Mouse (Mus musculus): ENCODE measurements around the gene Fgfr2. TPM values are rescaled to one million over a fixed set of nuclear protein-coding genes. Genes with fewer than 3 reads are reported as not detected.
A peak's percentile ranks its signal among the peaks of the same experiment; 100 is the strongest.

Gene Fgfr2
- polyA plus RNA-seq, 1 experiment from 2014 or later: 104 TPM

DNA sequence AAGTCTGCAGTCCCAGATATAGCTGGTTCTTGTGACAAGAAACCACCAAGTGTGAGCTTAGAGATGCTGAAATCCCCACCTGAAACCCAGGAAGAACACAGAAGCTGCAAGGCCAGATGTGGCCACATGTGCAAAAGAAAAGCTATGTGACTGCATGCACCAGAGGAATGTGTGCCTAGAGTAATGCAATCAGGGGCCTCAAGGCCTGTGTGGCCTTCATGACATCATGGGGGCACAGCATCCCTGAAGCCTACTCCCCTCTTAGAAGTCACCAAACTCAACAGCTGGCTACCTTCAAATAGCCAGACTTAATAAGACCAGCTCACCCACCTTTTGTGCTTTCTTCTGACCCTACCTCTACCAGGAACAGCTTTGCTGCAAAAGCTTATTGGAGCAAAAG, 87.2 kb downstream of the Fgfr2 start:
- no peak overlapping the region for H3K9ac ChIP-seq
- H3K4me3 ChIP-seq (replicated peaks): no peak overlapping the region
- H3K27me3 ChIP-seq (replicated peaks): no peaks in the 10 kb centered on the region
- 0 out of 2 replicates have a peak overlapping the region, but pooled peaks have one; percentile 23 for H3K27ac ChIP-seq
- no peaks in the 10 kb centered on the region for H3K36me3 ChIP-seq
- no peaks in the 10 kb centered on the region for H3K9me3 ChIP-seq
- no peak for ATAC-seq (ENCODE audit: insufficient read depth, low FRiP score, low read depth)
- no peak overlapping the region for H3K4me2 ChIP-seq
- peaks cover 52% of the 10 kb centered on the region for H3K4me1 ChIP-seq

DNA sequence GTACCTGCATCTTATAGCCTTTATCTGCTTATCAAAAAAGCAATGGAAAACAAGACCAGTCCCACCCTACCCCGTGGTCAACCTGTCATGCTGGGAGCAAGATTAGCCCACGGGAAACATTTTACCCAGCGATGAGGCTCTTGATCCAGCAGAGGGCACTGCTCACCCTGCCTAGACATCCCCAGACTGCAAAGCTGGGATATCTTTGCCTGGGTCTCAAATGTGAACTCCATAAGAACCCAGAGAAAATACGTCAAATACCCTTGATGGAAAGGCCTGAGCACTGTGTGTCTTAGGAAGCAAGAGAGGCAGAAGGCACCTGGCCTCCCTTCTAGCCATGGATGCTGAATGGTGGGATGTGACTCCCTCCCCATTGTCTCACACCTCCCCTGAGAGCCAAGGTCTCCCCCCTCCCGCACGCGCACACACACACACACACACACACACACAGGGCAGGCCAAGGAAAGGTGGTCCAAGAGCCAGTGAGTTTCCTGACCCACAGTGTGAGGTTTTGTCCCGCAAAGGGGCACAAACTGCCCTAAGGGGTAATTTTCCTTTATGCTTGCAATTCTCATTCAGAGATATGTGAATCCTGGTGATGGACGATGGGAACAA, 90.5 kb downstream of the Fgfr2 start:
- H3K4me1 ChIP-seq: peaks cover 46% of the 10 kb centered on the region
- no peaks in the 10 kb centered on the region for H3K27me3 ChIP-seq (replicated peaks)
- H3K27ac ChIP-seq: peak overlapping the region; percentile 48; the same call in 1 of the 2 replicates
- no peak overlapping the region for H3K9ac ChIP-seq
- ATAC-seq (ENCODE audit: insufficient read depth, low FRiP score, low read depth): peak; percentile 20; the same call in 1 of the 2 replicates
- no peak overlapping the region for H3K4me2 ChIP-seq
- WGBS: 46% methylated on average over 9 of the region's 9 CpGs
- no peak overlapping the region for H3K4me3 ChIP-seq (replicated peaks)
- H3K9me3 ChIP-seq: no peaks in the 10 kb centered on the region
- no peaks in the 10 kb centered on the region for H3K36me3 ChIP-seq

DNA sequence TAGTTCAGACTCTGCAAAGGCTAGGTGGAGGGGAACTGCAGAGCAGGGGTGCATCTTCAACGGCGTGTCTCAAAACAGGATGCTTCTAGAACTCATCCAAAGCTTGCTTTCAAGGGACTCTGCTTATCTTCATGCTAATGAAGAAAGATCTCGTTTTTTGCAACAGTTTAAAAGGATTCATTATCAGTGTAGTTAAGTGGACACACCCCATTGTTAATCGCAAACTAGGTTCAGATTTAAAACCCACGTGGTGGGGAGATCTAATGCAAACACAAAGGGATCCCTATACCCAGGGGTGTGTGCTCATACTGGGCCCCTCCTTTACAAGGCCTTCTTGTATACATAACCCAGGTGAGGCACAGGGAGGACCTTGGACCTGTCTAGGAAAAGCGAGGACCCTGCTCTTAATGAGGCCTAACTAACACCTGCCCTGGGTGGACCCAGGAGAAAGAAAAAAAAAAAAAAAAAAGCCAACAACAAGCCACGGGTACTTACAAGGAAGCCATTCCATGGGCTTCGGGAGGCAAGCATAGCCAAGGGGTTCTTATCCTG, 93.6 kb downstream of the Fgfr2 start:
- ATAC-seq (ENCODE audit: insufficient read depth, low FRiP score, low read depth): peak; percentile 85
- H3K4me3 ChIP-seq (replicated peaks): no peak overlapping the region
- WGBS: 59% methylated on average over 8 of the region's 8 CpGs
- no peaks in the 10 kb centered on the region for H3K27me3 ChIP-seq (replicated peaks)
- H3K9ac ChIP-seq: no peak overlapping the region
- no peaks in the 10 kb centered on the region for H3K9me3 ChIP-seq
- peak overlapping the region; percentile 5; the same call in 1 of the 2 replicates for H3K4me2 ChIP-seq
- H3K27ac ChIP-seq: peak overlapping the region; percentile 61; the same call in 1 of the 2 replicates
- H3K36me3 ChIP-seq: no peaks in the 10 kb centered on the region
- H3K4me1 ChIP-seq: peaks cover 58% of the 10 kb centered on the region

DNA sequence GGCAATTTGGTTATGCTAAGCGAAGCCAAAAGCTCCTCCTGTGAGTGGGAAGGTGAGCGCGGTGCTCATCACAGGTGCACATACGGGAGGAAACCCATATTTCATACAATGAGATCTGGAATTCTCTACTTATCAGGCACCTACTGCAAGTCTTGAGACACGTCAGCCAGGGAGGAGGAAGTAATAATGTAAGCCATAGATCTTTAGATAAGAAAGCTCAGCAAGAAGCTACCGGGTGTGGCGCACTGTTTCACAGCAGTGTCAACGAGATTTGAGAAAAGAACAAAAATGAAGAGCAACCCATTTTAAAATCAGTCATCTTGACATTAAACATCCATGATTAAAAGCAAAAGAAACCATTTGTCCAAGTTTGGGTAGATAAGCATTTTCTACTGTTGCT, 94.1 kb downstream of the Fgfr2 start:
- H3K27ac ChIP-seq: no peak overlapping the region
- 77% methylated on average over 8 of the region's 8 CpGs for WGBS

DNA sequence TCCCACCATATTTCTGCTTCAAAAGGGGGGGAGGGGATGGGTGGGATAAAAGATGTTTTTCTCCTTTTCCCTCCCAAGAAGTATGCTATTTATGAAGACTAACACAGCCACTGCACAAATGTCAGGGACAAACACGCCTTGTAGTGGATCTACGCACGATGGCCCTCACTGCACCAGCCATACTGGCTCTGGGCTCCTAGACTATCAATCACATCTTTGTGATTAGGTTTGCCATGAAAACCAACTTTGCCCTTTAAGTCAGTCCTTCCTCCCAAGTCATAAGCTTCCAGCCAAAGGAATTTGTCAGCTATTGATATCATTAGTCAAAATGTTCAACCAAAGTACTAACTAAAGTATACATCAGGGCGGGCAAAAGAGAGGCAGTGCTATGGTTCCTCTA, 95.2 kb downstream of the Fgfr2 start:
- Histone ChIP-seq H3K27me3 (replicated peaks) (no peaks in the 10 kb centered on the region), H3K4me1 (peaks cover 43% of the 10 kb centered on the region), H3K36me3 (no peaks in the 10 kb centered on the region), H3K4me3 (replicated peaks) (no peak overlapping the region), H3K9ac (no peak overlapping the region), H3K4me2 (no peak overlapping the region), H3K9me3 (no peaks in the 10 kb centered on the region), H3K27ac (no peak overlapping the region)
- WGBS: 83% methylated on average over 4 of the region's 4 CpGs
- ATAC-seq (ENCODE audit: insufficient read depth, low FRiP score, low read depth): no peak

More for the DNA sequence above, 94.1 kb downstream of the Fgfr2 start:
- Histone ChIP-seq H3K4me2 (no peak overlapping the region), H3K27me3 (replicated peaks) (no peaks in the 10 kb centered on the region), H3K36me3 (no peaks in the 10 kb centered on the region), H3K9me3 (no peaks in the 10 kb centered on the region), H3K4me3 (replicated peaks) (no peak overlapping the region), H3K4me1 (peaks cover 53% of the 10 kb centered on the region), H3K9ac (no peak overlapping the region)
- no peak for ATAC-seq (ENCODE audit: insufficient read depth, low FRiP score, low read depth)

DNA sequence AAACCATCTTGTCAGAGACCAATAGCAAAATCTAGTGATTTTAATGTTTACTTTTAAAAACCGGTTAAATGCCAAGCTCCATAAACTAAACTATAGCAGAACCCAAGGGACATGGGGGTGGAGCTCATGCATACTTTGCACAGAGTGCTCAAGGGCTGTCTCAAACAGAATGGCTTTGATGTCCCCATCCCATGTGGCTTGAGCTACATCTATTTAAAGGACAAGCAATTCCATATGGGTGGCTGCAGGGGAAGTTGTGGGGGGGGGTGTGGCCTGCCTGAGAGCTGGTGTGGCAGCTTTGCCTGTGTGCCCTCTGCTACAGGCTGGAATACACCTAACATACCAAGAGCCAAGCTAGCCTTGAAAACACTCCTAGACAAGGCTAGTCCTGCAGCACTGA, 98.5 kb downstream of the Fgfr2 start:
- H3K27me3 ChIP-seq (replicated peaks): no peaks in the 10 kb centered on the region
- H3K27ac ChIP-seq: peak overlapping the region; percentile 48; the same call in 1 of the 2 replicates
- H3K9ac ChIP-seq: no peak overlapping the region
- no peaks in the 10 kb centered on the region for H3K36me3 ChIP-seq
- 10% methylated on average over 1 of the region's 1 CpGs for WGBS
- peaks cover 52% of the 10 kb centered on the region for H3K4me1 ChIP-seq
- no peaks in the 10 kb centered on the region for H3K9me3 ChIP-seq
- ATAC-seq (ENCODE audit: insufficient read depth, low FRiP score, low read depth): no peak
- no peak overlapping the region for H3K4me3 ChIP-seq (replicated peaks)
- no peak overlapping the region for H3K4me2 ChIP-seq

DNA sequence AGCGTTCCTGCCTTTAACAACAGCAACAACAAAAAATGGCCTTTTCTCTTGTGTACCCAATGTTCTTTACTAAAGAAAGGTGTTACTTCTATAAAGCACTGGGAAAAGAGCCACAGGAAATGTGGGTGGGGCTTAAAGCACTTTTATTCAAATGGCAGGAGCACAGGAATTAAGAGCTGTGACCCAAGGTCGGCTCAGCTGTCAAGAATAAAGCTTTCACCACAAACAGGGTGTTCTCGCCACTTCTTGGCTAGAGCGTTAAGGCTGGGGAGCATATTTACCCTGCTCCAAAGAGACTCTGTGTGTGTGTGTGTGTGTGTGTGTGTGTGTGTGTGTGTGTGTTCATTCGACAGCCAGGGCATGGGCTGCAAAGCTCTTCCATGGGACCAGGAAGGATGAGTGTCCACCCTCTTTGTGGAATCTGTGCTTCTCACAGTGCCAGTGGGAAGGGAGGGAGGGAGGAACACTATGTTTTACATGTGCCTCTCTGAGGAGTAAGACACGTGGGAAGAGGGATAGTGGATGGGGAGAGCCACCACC, 103.6 kb downstream of the Fgfr2 start:
- H3K27ac ChIP-seq: peak overlapping the region; percentile 31; the same call in 1 of the 2 replicates
- 33% methylated on average over 6 of the region's 6 CpGs for WGBS
- H3K9me3 ChIP-seq: no peaks in the 10 kb centered on the region
- no peaks in the 10 kb centered on the region for H3K27me3 ChIP-seq (replicated peaks)
- H3K9ac ChIP-seq: no peak overlapping the region
- H3K36me3 ChIP-seq: no peaks in the 10 kb centered on the region
- no peak overlapping the region for H3K4me2 ChIP-seq
- peaks cover 44% of the 10 kb centered on the region for H3K4me1 ChIP-seq
- H3K4me3 ChIP-seq (replicated peaks): no peak overlapping the region
- no peak for ATAC-seq (ENCODE audit: insufficient read depth, low FRiP score, low read depth)

DNA sequence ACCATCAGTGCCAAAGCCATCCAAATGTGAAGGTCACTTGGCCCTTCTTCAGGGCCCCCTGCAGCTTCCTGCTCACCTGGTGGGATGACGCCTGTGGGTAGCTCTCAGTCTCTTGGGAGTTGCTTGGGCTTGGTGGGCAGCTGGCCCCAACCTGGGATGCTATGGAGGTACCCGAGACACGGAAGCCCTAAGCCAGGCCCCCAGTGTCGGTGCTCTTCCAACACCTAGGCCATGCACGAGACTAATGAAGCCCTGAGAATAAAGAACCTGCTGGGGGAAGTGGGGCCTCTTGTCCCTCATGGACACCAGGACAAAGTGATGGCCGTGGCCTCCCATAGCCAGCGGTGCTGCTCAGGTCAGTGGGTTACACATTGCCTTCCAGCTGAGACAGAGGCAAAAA, 104.2 kb downstream of the Fgfr2 start:
- H3K36me3 ChIP-seq: no peaks in the 10 kb centered on the region
- no peak for ATAC-seq (ENCODE audit: insufficient read depth, low FRiP score, low read depth)
- peak overlapping the region; percentile 31; the same call in 1 of the 2 replicates for H3K27ac ChIP-seq
- peaks cover 46% of the 10 kb centered on the region for H3K4me1 ChIP-seq
- H3K9me3 ChIP-seq: no peaks in the 10 kb centered on the region
- H3K9ac ChIP-seq: no peak overlapping the region
- 78% methylated on average over 7 of the region's 7 CpGs for WGBS
- no peak overlapping the region for H3K4me3 ChIP-seq (replicated peaks)
- H3K27me3 ChIP-seq (replicated peaks): no peaks in the 10 kb centered on the region
- H3K4me2 ChIP-seq: no peak overlapping the region

DNA sequence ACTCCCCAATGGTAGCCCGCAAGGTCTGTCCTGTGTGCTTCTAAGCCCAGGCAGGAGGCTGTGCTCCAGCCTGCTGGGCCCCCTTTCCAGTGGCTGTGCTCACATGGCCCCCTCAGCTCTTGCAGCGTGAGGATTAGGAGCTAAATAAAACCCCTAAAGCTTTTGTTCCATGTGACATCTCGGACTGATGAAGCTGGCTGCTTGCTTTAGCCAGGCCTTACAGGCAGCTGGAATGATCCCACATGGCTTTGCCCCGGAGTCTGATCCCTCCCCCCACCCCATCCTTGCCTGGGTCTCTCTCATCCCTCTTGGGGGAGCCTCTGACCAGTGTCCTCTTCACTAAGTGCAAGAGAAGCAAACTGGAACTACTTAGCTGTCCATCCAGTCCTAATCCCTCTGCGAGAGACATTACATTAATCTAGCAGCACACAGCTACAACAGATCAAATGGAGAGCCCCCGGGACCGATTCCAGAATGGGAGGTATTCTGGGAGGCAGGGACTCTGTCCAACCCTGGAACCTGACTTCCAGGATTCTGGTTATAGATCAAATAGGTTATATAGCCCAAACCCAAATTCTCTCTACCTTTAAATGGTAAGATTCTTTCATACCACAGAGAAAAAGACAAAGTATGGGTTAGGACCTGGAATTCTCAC, 107.6 kb downstream of the Fgfr2 start:
- H3K9me3 ChIP-seq: no peaks in the 10 kb centered on the region
- no peaks in the 10 kb centered on the region for H3K36me3 ChIP-seq
- H3K27ac ChIP-seq: peak overlapping the region; percentile 77
- H3K4me3 ChIP-seq (replicated peaks): no peak overlapping the region
- no peak overlapping the region for H3K9ac ChIP-seq
- peak; percentile 16; the same call in 1 of the 2 replicates for ATAC-seq (ENCODE audit: insufficient read depth, low FRiP score, low read depth)
- peaks cover 63% of the 10 kb centered on the region for H3K4me1 ChIP-seq
- H3K27me3 ChIP-seq (replicated peaks): no peaks in the 10 kb centered on the region
- no peak overlapping the region for H3K4me2 ChIP-seq
- WGBS: 27% methylated on average over 7 of the region's 7 CpGs

DNA sequence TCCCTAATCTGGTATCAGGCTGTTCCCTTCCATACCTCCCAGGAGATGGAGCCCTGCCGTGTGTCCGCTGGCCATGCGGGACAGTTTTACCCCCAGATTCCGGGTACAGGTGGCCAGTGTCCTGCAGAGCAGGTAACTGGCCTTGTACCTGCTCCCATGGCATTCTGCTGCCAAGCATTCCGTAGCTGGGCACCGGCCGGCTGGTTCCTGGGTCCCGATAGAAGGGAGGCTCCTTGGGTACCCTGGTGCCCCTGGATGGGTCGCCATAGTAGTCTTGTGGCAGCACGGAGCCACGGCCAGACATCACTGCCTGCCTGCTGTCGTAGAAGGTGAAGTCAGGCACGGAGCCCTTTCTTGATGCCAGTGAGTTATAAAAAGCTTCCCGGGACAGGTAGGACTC, 108.5 kb downstream of the Fgfr2 start:
- H3K27me3 ChIP-seq (replicated peaks): no peaks in the 10 kb centered on the region
- peak overlapping the region; percentile 77; the same call in 1 of the 2 replicates for H3K27ac ChIP-seq
- 95% methylated on average over 14 of the region's 14 CpGs for WGBS
- no peak overlapping the region for H3K9ac ChIP-seq
- H3K9me3 ChIP-seq: no peaks in the 10 kb centered on the region
- no peak overlapping the region for H3K4me2 ChIP-seq
- no peaks in the 10 kb centered on the region for H3K36me3 ChIP-seq
- H3K4me1 ChIP-seq: peaks cover 59% of the 10 kb centered on the region
- no peak for ATAC-seq (ENCODE audit: insufficient read depth, low FRiP score, low read depth)
- H3K4me3 ChIP-seq (replicated peaks): no peak overlapping the region

DNA sequence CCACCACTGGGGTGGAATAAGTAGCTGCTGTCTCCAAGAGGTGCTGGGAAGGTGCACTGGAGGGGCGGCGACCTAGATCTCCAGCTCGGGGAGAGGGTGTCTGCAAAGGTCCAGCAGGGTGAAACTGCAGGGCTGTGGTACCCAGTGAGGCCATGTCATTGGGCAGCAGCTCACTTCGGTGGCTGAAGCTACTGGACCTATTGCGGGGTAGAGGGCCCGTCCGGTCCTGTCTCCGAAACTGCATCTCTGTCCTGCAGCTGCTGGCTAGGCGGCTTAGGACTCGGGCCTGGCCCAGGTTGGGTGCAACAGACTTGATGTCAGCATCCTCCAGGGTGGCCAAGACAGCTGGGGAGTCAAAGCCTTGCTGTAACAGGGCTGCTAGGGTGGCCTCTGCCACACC, 109.2 kb downstream of the Fgfr2 start:
- Histone ChIP-seq H3K27ac (no peak overlapping the region), H3K4me3 (replicated peaks) (no peak overlapping the region), H3K4me2 (no peak overlapping the region), H3K4me1 (peaks cover 52% of the 10 kb centered on the region), H3K36me3 (no peaks in the 10 kb centered on the region), H3K9ac (no peak overlapping the region), H3K9me3 (no peaks in the 10 kb centered on the region), H3K27me3 (replicated peaks) (no peaks in the 10 kb centered on the region)
- ATAC-seq (ENCODE audit: insufficient read depth, low FRiP score, low read depth): no peak
- WGBS: 89% methylated on average over 10 of the region's 10 CpGs
